Mouse (Mus musculus): ENCODE data around the gene B020031M17Rik. TPM values are rescaled to one million over a fixed set of nuclear protein-coding genes. Genes with fewer than 3 reads are reported as not detected.
"Not testable (repeated sequence)": the region's sequence is repeated elsewhere in the genome, so short reads cannot be mapped to it uniquely, and the experiment has no call there.

B020031M17Rik gene
- not detected for total RNA-seq (2021)
- long read RNA-seq, experiment 1 = 0 reads
- long read RNA-seq, experiment 2 = 0 reads

DNA sequence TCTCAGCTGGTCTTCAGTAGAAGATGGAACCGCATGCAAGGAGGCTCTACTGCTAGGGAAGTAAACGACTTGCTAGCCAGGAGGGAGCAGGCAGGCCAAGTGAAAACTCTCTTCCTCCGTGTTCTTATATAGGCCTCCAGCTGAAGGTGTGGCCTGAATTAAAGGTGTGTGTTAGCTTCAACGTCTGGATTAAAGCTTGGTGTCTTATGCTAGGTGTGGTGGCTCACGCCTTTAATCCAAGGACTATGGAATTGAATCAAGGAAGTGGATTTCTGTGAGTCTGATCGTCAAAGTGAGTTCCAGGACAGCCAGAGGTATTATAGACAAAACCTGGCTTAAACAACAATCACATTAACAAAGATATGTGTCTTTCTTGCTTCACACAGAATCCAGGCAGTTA is at the start of gene B020031M17Rik:
Gene B020031M17Rik, minus strand, starts transcription at position 101 of the 400 bp plus-strand sequence.
- not testable (repeated sequence) for DNase-seq (ENCODE audit: low spot score in 2 of 2)

- DNase-seq (ENCODE audit: low spot score in 2 of 2) = not testable (repeated sequence)
Measured at GRCm38 (mm10) chr13:119999215-119999614, 48.6 kb upstream of the B020031M17Rik start.

GRCm38 (mm10) chr13:119998442-119999086 is 48.0 kb upstream of the B020031M17Rik start:
- DNase-seq (ENCODE audit: low spot score in 2 of 2) = not testable (repeated sequence)

DNA sequence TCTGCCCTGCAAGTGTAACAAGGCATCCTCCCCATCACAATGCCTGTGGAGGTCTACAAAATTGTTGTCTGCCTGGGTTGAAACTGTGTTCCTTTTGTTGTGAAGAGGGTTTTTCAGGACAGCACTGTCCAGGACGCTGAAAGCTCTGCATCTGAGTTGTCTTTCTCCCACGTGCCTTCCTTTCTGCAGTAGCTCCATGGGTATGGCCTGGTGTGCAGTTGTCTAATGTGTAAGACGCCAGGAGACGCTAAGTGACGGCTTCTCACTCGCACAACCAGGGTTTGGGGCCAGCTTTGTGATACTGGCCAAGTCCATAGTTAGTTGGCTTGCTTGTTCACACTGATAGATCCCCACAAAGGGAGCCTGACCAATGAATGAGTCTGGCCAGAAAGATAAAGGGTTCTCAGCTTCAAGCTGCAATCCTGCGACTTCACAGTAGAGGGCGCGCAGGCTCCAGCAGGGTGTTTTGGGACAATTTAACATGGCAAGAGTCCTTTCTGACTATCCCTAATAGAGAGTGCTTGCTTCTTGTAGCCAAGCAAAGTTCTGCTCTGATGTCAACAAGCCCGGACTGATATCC is 41.4 kb upstream of the B020031M17Rik start:
- not testable (repeated sequence) for DNase-seq (ENCODE audit: low spot score in 2 of 2)

- not testable (repeated sequence) for DNase-seq (ENCODE audit: low spot score in 2 of 2)
Measured at GRCm38 (mm10) chr13:119991264-119991663, 40.7 kb upstream of the B020031M17Rik start.

DNA sequence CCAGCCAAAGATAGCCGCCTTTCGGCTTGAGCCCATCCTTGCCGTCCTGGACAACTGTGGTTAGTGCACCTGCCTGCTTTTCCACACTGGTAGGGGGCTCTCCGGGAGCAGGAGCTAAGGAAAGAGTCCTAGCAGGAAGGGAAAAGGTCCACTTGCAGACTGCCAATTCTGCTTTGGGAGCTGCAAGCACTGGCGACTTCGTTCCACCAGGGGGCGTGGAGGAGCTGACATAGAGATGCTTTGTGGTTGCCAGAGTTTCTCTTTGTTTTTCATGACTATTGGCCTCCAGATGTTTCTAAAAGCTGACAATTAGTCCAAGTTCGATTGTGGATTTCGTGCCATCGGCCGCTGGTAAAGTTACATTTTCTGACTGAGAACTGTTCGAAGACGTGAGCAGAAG is 18.6 kb upstream of the B020031M17Rik start:
- DNase-seq (ENCODE audit: low spot score in 2 of 2) = not testable (repeated sequence)

DNA sequence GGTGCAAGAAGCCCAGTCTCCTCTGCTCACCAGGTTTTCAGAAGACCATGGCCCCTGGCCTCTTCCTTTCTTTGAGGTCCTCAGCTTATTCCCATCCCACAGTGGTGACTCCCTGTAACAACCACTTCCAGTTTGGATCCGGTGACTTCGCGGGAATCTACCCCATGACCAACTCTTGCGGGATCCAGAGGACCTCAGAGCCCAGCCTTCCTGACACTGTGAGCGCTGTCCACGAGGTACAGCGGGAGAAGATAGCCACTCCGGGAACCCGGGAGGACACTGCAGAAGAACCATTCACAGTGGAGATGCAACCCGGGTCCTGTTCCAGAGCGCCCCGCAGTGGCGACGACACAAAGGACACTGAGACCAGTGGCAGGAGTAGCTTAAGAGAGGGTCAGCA is 17.6 kb upstream of the B020031M17Rik start:
- DNase-seq (ENCODE audit: low spot score in 2 of 2) = not testable (repeated sequence)

- DNase-seq (ENCODE audit: low spot score in 2 of 2) = peak in 1 of 2 experiments; percentile 7
Measured at GRCm38 (mm10) chr13:119965968-119966367, 15.4 kb upstream of the B020031M17Rik start.

DNA sequence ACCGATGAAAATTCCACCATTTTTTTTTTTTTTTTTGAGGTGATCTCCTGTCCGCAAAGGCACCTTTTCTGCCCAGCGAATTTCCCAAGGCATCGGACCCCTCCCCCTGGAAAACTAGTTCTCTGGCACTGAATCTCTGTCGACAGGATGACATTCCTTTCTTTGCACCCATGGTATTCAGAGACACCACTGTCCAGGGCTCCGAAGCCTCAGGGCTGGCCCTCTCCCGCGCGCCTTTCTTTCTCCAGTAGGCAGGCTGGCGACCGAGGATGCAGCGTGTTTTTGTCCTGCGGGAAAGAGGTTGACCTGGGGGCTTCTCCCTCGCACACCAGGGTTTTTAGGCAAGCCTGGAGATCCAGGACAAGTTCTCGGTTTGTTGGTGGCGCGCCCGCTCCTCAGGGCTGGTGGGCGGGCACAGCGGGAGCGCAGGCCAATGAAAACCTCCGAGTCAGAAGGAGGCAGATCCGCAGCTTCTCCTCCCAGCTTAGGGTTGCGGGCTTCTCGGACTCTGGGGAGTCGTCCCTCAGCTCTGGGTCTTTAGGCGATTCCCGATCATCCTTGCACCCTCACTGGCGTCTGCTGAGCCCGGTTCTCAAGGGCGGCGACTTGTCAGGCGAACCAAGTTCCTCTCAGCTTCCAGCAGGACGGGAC is 14.8 kb upstream of the B020031M17Rik start:
- DNase-seq (ENCODE audit: low spot score in 2 of 2) = not testable (repeated sequence)

DNA sequence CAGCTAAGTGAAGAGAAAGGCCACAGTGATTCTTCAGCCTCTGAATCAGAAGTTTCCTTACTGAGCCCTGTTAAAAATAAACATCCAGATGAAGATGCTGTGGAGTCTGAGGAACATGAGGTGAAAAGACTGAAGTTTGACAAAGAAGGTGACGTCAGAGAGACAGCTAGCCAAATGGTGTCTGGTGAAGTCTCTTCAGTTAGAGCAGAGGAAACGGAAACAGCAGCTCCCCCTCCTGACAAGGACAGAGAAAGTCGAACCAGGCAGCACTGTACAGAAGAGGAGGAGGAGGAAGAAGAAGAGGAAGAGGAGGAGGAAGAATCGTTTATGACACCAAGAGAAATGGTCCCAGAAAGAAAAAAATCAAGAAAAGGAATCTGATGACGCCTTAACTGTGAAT is 12.2 kb upstream of the B020031M17Rik start:
- DNase-seq (ENCODE audit: low spot score in 2 of 2) = not testable (repeated sequence)

DNA sequence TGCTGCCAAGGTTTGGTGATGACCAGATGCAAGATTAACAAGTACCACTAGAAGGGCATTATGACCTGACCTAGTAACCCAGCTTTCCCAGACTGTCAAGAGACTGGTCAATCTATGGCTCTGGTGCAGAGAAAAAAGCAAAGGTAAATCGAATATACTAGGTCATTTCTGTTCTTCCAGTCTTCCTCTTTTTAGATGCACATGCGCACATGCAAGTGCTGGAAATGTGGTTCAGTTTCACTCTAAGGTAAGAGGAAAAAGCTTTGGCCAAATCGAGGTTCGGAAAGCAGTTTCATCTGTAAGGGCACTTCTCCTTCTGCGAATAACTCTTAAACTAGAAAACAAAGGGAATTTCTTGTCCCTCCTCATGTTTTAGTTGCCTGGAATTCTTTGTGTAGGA is 5.0 kb upstream of the B020031M17Rik start:
- DNase-seq (ENCODE audit: low spot score in 2 of 2) = not testable (repeated sequence)

DNA sequence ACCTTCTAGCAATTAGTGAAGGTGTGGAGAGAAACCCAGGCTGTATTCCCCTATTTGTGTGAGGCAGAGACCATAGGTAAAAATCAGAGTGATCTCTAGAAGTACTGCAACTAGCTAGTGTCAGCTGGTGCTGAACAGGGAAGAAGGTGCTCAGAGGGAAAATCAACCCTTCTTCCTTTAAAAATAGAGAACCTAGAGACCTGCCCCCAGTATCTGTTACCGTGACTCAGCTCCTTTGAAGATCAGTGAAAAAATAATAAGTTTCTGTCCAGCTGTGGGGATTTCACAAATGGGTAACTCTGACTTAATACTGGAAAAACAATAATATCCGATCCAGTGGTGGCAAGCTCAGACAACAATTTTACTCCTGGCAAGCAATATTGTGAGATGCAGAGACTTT is 4.5 kb upstream of the B020031M17Rik start:
- DNase-seq (ENCODE audit: low spot score in 2 of 2) = not testable (repeated sequence)

DNA sequence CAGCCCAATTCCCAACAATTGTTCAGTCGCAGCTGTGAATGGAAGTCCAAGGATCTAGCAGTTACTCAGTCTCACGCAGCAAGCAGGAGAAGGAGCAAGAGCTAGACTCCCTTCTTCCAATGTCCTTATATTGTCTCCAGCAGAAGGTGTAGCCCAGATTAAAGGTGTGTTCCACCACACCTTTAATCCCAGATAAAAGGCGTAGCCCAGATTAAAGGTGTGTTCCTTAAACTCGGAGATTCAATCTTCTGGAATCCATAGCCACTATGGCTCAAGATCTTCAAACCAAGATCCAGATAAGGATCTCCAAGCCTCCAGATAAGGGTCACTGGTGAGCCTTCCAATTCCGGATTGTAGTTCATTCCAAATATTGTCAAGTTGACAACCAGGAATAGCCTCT is 21.4 kb downstream of the B020031M17Rik start, which contains the start of gene Gm21761:
Gene Gm21761, minus strand, starts transcription at position 101 of the 400 bp plus-strand sequence.
- DNase-seq (ENCODE audit: low spot score in 2 of 2) = not testable (repeated sequence)

DNA sequence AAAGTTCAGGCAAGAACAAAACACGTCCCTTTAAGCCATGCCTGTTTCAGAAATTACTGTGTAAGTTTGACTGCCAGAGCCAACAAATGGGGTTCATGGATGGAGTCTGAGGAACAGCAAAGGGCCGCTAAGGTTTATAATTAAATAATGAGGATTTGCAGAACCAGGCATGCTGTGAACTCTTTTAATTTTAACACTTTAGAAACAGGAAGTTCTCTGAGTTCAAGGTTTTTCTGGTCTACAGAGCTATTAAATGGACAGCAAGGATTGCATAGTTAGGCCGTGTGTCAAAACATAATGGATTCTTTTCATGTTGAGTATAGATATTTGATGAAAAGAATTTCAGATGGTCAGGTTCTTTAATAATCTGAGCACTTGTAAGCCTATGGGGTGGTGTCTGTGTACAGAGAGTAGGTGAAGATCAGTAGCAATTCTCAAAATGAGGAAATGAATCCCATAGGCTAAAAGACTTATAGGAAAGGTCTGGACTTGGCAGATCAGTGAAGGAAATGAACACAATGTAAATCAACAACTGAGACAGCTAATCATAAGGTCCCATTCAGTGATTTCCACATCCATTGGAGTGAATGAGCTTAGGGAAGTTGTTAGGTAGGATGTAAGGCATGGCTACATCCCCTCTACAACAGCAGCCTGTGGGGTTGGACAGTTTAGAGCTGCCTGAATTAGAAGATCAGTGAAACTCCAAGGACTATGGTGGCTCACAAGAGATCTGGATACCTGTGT is 25.8 kb downstream of the B020031M17Rik start:
- DNase-seq (ENCODE audit: low spot score in 2 of 2) = not testable (repeated sequence)

GRCm38 (mm10) chr13:119916966-119917722 is 33.5 kb downstream of the B020031M17Rik start:
- DNase-seq (ENCODE audit: low spot score in 2 of 2) = not testable (repeated sequence)

- not testable (repeated sequence) for DNase-seq (ENCODE audit: low spot score in 2 of 2)
Measured at GRCm38 (mm10) chr13:119916449-119916848, 34.2 kb downstream of the B020031M17Rik start.

Data from gastrocnemius, postnatal 4 days (tissue).